Mouse (Mus musculus): ENCODE data around the gene Ncoa5.

- TF ChIP-seq CTCF (IDR thresholded peaks at IDR 0.05; ENCODE audit: control insufficient read depth, insufficient read depth, insufficient read length), result no peak
- TF ChIP-seq MYOG (IDR thresholded peaks at IDR 0.05; ENCODE audit: control insufficient read depth, extremely low read depth, insufficient read length), result no peak
- no peak for TF ChIP-seq USF1 (IDR thresholded peaks at IDR 0.05; ENCODE audit: low read depth)
- TF ChIP-seq MAX (IDR thresholded peaks at IDR 0.05), result no peak
- no peak for TF ChIP-seq FOSL1 (IDR thresholded peaks at IDR 0.05; ENCODE audit: insufficient read depth, low read length, poor library complexity, severe bottlenecking)
Measured at GRCm38 (mm10) chr2:165042126-165042525, 7.5 kb upstream of the Ncoa5 start.

Measured in C2C12 (cell line).